Mouse (Mus musculus): ENCODE measurements around the gene Zfp120.
"Not testable (repeated sequence)": the region's sequence is repeated elsewhere in the genome, so short reads cannot be mapped to it uniquely, and the experiment has no call there.

The Zfp120 gene

GRCm38 (mm10) chr2:150136435-150136897 is at the start of gene Zfp120:
Zfp120 (minus strand) TSS chr2:150136708.
- ChIA-PET CTCF (interaction anchor here in 1 of 4 experiments (0.6 kb wide), 1 partner anchor 9 kb away, joined by 5 read pairs; no protein-coding TSS in a partner anchor), POLR2A (interaction anchor here in 3 of 4 experiments (0.8 to 2.0 kb wide), 7 partner anchors 10 to 315 kb away, joined by 3 to 10 read pairs (median 4); partner anchors contain the start of genes Gm14139 (in 2 of the 3) and Zfp442 (in 1 of the 3))

- ChIA-PET POLR2A (interaction anchor here in 3 of 4 experiments (0.5 to 1.3 kb wide), 7 partner anchors 23 to 556 kb away, joined by 3 to 4 read pairs (median 3); partner anchors contain the start of genes Zfp120 (in 2 of the 3) and Zfp345 (in 1 of the 3)), CTCF (interaction anchor here in 3 of 4 experiments (0.5 to 1.0 kb wide), 11 partner anchors 9 to 461 kb away, joined by 3 to 5 read pairs (median 3); partner anchors contain the start of gene Zfp345 (in 2 of the 3))
These were observed 45.1 kb upstream of the Zfp120 start, which contains the start of gene Gm14139 for GRCm38 (mm10) chr2:150181570-150181999. Gm14139 (plus strand) TSS chr2:150181755.

GRCm38 (mm10) chr2:150181046-150181445 is 44.5 kb upstream of the Zfp120 start:
- ChIA-PET CTCF (interaction anchor here in 3 of 4 experiments (0.5 to 1.0 kb wide), 11 partner anchors 9 to 460 kb away, joined by 3 to 5 read pairs (median 3); partner anchors contain the start of gene Zfp345 (in 2 of the 3)), POLR2A (interaction anchor here in 3 of 4 experiments (0.5 to 1.3 kb wide), 6 partner anchors 22 to 556 kb away, joined by 3 to 4 read pairs (median 4); partner anchors contain the start of genes Zfp120 (in 1 of the 3) and Zfp345 (in 1 of the 3))

- CTCF ChIA-PET, POLR2A ChIA-PET: not testable (repeated sequence)
These were observed 43.1 kb upstream of the Zfp120 start, which contains the start of gene Gm10770 for GRCm38 (mm10) chr2:150179579-150179978. Gm10770 (minus strand) TSS chr2:150179679.

GRCm38 (mm10) chr2:150173833-150174232 is 37.3 kb upstream of the Zfp120 start:
- ChIA-PET POLR2A (no interaction called here), CTCF (no interaction called here)

GRCm38 (mm10) chr2:150166703-150167102 is 30.2 kb upstream of the Zfp120 start:
- POLR2A ChIA-PET = no interaction called here
- CTCF ChIA-PET = no interaction called here

- POLR2A ChIA-PET = no interaction called here
These were observed 3.7 kb downstream of the Zfp120 start for GRCm38 (mm10) chr2:150132773-150133172.

GRCm38 (mm10) chr2:150132002-150132401 is 4.5 kb downstream of the Zfp120 start:
- CTCF ChIA-PET, POLR2A ChIA-PET: not testable (repeated sequence)

More at GRCm38 (mm10) chr2:150132773-150133172, 3.7 kb downstream of the Zfp120 start:
- CTCF ChIA-PET = no interaction called here

GRCm38 (mm10) chr2:150111247-150111912 is 25.1 kb downstream of the Zfp120 start:
- CTCF ChIA-PET = no interaction called here
- POLR2A ChIA-PET = interaction anchor here in 1 of 4 experiments (0.6 to 1.2 kb wide), 2 partner anchors 25 to 262 kb away, joined by 3 to 5 read pairs; partner anchors contain the start of gene Zfp120

- POLR2A ChIA-PET = not testable (repeated sequence)
- CTCF ChIA-PET = interaction anchor here (0.6 to 0.8 kb wide), 7 partner anchors 114 to 678 kb away, joined by 3 to 8 read pairs (median 3); no protein-coding TSS in a partner anchor
These were observed 36.9 kb downstream of the Zfp120 start for GRCm38 (mm10) chr2:150099618-150100017.

Measured in embryonic stem cell, embryonic (primary cell).